Mouse (Mus musculus): ENCODE data around the gene Pld3.
A peak's percentile ranks its signal among the peaks of the same experiment; 100 is the strongest.
"Not testable (repeated sequence)": the region's sequence is repeated elsewhere in the genome, so short reads cannot be mapped to it uniquely, and the experiment has no call there.

The Pld3 gene

DNA sequence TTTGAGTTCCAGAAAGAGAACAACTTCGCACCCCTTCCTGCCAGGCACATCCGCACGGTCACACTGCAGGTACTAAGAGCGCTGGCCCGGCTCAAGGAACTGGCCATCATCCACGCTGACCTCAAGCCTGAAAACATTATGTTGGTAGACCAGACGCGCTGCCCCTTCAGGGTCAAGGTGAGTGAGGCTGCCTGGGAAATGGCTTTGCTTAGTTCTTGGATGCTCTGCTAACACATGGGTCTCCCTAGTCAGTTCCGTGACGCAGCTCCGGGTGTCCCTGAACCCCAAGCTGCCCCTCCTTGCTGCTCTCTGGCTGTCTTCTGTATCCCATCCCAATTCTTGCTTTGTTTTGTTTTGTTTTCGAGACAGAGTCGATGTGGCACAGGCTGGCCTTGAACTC lies 29.2 kb downstream of the Pld3 start:
- no peak for DNase-seq (ENCODE audit: low spot score in 2 of 2)

DNA sequence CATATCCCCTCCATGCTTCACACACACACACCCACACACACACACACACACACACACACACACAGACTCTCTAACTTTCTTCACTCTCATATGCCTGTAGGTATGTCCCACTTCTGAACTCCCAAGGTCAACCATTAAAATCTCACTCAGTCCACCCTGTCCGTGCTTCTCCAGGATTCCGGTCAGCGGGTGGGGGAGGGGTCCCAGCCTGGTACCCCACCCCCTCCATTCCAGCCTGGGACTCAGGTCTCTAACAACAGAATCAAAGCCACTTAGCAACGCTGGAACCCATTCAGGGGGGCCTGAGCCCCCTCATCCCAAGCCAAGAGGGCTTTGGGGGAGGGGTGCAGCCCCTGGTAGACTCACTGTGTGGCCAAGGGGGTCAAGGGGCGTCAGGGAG lies 30.1 kb downstream of the Pld3 start, which contains the start of gene Hipk4:
TSS of gene Hipk4 (plus strand) at position 301 of the 400 bp plus-strand sequence.
- no peak for DNase-seq (ENCODE audit: low spot score in 2 of 2)

DNA sequence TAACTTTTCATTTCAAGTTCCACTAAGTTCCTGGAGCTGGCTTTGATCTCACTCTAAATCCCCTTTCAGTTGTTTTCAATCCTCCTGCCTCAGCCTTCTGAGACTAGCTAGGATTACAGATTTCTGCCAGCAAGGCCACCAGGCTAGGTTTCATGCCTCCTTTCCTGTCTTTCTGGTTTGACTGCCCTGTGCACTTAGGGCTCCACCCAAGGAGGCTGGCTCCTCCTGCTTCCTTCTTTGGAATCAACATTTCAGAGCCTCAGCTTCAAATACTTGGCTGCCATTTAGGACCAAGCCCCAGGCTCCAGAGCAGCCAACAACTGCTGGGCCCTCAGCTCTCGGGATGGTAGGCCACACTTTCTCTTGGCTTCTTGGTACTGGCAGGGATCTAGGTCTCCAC lies 32.4 kb downstream of the Pld3 start:
- no peak for DNase-seq (ENCODE audit: low spot score in 2 of 2)

DNA sequence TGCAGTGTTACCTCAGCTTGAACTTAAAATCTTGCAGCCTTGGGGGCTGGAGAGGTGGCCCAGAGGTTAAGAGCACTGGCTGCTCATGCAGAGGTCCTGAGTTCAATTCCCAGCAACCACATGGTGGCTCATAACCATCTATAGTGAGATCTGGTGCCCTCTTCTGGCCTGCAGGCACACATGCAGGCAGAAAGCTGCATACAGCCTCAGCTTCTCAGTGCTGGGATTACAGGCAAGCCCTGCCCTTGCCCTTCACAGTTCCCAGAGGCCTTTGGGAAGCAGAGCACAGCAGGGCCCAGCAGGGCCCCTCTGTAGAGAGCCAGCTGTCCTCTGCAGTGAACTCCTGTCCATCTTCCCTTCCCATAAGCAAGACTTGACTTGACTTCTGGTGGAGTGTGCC lies 32.9 kb downstream of the Pld3 start:
- no peak for DNase-seq (ENCODE audit: low spot score in 2 of 2)

DNA sequence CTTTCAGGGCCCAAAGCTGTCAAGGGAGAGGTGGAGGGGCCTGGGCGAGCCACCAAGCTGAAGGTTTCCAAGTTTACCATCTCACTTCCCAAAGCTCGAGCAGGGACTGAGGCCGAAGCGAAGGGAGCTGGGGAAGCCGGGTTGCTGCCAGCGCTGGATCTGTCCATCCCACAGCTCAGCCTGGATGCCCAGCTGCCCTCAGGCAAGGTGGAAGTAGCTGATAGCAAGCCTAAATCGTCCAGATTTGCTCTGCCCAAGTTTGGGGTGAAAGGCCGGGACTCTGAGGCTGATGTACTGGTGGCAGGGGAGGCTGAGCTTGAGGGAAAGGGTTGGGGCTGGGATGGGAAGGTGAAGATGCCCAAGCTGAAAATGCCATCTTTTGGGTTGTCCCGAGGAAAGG lies 34.7 kb downstream of the Pld3 start:
- no peak for DNase-seq (ENCODE audit: low spot score in 2 of 2)

DNA sequence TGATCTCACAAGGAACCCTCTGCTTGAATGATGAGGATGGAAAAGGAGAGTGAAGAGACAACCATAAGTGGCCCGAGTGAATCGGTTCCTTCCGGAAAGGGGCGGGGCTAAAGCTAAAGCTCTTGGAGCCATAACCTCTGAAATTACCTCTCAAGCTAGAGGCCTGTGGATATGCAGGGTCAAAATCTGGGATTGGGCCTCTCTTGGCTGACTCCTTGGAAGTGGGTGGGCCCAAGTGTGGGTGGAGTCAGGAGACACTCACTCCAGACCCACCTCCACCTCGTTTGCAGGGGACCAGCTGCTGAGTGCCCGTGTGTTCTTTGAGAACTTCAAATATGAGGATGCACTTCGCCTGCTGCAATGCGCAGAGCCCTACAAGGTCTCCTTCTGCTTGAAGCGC lies 38.1 kb downstream of the Pld3 start:
- DNase-seq (ENCODE audit: low spot score in 2 of 2) = no peak

DNA sequence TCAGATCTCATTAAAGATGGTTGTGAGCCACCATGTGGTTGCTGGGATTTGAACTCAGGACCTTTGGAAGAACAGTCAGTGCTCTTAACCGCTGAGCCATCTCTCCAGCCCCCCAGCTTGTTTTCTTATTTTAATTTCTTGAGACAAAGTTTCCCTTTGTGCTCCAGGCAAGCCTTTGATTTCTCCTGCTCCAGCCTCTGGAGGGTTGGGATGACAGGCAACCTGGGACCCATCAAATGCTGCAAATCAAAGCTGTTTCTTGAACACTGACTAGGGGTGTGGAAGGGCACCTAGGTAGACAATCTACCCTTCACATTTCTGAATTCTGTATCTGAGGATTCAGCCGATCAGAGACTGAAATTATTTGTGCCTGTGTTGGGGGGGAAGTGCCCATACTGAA lies 42.2 kb downstream of the Pld3 start:
- no peak for DNase-seq (ENCODE audit: low spot score in 2 of 2)

DNA sequence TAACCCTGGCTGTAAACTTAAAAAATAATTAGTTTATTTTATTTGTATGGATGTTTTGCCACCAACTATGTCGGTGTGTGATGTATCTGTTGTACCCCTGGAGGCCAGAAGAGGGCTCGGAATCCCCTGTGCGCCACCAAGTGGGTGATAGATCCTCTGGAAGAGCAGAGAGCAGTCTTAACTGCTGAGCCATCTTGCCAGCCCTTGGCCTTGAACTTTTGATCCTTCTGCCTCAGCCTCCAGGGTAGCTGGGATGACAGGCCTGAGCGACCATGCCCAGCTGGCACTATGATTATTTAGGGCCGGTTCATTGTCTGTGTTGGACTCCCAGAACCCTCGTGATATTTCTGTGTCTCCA lies 44.4 kb downstream of the Pld3 start:
- peak; percentile 66 to 76 for DNase-seq (ENCODE audit: low spot score in 2 of 2)

DNA sequence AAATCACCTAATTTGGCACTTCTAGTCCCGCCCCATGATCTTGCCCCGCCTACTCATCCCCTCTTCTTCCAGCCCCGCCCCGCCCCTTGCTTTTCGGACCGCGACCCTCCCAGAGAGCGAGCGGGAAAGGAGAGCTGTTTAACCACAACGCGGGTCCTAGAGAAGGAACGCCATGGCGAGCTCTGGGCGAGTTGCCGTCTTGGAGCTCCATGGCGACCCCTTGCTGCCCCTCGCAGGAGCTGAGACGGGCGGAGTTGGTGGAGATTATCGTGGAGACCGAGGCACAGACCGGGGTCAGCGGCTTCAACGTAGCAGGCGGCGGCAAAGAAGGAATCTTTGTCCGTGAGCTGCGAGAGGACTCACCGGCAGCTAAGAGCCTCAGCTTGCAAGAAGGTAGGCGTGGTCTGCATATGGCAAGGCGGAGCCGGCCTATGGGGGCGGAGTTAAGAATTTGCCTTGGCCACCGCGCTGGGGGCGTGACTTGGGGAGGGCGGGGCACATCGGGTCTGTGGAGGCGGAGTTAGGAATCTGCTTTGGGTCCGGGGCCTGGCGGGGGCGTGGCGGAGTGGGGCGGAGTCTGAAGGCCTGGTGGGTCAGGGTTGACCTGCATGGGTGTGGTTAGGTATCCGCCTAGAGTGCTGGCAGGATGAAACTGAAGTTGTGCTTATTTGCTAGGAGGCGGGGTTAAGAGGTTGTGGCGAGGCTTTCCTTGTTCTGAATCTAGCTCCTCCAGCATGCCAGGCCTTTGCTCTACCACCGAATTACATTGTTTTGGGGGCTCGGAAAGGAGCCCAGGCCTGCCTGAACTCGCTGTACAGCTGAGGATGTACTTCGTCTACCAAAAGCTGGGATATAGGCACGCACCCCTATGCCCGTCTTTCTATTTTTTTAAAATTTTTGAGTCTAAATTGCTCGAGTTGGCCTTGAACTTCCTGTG lies 45.0 kb downstream of the Pld3 start:
- peak; percentile 100 for DNase-seq (ENCODE audit: low spot score in 2 of 2)

DNA sequence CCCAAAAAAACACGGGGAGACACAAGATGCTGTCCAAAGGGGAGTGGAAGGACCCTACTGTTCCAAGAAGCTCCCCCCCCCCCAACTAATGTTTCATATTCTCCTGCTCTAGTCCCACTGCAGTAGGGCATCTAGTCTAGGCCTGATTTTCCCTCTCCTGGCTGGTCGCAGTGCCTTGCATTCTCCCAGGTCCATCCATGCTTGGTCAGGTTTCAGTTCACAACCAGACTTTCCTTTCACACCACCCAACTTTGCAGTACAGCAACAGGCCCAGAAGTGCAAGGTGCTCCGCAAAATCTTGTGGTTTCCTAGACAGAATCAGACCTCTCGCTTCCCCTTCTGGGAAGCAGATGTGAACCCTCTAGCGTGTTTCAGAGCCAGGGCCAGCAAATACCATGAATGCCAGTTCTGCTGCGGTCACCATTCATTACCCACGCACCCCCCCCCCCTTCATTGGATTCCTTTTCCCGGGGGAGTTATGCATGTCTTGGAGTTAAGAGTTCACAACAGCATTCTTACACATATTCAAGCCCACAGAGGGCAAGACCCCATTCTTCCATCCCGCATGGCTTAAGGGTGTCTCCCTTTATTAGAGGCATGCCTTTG lies 46.1 kb downstream of the Pld3 start:
- DNase-seq (ENCODE audit: low spot score in 2 of 2) = peak in 1 of 2 experiments; percentile 29

DNA sequence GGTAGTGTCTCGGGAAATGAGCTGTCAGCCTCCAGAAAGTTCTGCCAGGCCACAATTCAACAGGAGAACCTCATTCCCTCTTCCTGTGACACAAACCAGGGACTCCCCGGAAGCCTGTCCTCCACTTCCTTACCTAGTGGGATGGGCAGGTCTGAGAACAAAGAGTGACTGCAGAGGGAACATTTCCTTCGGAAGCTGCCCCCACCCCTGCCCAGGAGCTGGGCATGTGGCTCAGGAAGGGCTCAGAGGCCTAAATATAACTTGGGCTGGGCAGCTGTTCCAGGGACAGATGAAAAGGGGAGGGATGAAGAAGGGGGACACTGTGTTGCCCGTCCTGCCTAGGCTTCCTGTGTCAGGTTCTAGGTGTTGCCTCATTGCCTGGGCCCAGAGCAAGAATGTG lies 51.4 kb downstream of the Pld3 start:
- no peak for DNase-seq (ENCODE audit: low spot score in 2 of 2)

DNA sequence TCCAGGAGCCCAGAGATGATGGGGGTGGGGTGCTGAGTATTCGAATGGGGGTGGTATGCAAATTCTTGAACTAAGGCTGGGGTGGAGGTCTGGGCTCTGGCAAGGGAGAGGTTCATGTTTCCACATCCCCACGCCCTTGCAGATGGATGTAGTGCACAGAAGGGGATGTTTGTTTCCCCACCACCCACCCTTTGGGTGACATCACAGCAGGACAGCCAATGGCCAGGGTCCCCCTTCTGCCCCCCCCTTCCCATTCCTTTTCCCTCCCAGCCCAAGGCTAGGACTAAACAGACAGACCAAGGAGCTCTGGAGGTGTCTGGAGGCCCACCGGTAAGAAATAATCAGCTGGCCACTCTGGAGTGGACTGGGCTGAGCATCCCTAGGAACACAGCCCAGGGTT lies 54.0 kb downstream of the Pld3 start, which contains the start of gene Prx:
TSS of gene Prx (plus strand) at position 289 of the 400 bp plus-strand sequence.
- no peak for DNase-seq (ENCODE audit: low spot score in 2 of 2)

DNA sequence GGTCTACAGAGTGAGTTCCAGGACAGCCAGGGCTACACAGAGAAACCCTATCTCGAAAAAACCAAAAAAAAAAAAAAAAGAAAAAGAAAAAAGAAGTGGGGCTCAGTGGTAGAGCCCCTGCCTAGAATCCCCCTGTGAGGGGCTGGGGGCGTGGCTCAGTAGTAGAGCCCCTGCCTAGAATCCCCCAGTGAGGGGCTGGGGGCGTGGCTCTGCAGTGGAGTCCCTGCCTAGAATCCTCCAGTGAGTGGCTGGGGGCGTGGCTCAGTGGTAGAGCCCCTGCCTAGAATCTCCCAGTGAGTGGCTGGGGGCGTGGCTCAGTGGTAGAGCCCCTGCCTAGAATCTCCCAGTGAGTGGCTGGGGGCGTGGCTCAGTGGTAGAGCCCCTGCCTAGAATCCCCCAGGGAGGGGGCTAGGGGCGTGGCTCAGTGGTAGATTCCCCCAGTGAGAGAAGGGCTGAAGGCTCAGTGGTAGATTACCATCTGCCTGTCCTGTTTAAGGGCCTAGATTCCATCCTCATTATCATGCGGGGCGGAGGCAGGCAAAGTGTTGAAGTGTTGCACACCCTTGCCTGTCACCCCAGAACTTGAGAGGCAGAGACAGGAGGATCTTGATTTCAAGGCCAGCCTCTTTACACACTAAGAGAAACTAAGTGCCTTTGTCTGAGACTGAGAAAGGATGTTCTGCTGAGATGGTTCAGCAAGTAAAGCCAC lies 58.2 kb downstream of the Pld3 start:
- not testable (repeated sequence) for DNase-seq (ENCODE audit: low spot score in 2 of 2)

DNA sequence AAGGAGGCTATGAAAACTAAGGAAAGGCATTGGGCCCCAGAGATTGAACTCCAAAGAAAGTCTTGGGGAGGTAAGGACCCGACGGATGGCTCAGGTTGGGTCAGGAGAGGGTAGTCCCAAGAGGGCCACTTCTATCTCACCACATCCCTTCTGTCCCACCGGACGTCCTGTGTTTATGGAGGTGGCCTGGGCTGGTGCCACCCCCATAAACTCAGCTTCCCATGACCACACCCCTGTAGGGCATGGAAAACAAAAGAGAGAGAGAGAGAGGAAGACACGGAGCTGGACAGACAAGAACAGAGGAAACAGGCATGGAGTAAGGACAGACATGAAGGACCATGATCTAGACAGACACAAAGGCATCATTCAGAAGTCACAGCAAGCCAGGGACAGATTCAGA lies 59.6 kb downstream of the Pld3 start:
- no peak for DNase-seq (ENCODE audit: low spot score in 2 of 2)

DNA sequence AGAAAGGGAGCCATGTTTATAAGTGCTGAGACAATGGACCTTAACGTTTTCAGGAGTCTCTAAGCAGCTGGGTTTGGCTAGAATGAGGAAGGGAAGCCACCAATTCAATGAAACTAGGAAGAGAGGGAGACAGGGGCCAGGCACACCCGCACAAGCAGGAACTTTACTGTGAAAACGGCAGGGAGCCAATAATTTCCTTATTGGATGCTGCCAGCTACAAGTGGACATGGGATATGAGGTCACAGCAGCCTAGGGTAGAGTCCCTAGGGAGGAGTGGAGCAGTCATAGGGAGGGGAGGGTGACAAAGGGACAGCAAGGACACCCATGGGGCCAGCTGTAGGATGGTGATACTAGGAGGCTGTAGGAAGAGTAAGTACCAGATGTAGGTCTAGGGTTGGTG lies 60.0 kb downstream of the Pld3 start:
- DNase-seq (ENCODE audit: low spot score in 2 of 2) = no peak

DNA sequence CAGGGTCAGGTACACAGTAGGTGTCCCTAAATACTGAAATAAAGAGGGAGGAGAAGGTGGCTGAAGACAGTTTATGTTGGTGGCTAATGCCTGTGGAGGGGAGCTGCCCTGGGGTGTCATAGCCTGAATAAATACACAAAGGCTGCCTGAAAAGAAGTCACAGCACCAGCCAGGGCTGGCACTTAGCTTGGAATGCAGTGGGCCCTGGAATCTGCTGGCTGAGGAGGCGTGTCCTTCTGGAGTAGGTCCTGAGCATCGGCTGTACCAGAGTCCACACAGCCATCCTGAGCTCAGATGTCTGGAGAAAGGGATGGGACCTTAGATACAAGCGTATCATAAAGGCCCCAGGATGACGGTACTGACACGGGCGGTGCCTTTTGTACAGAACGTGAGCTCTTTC lies 61.2 kb downstream of the Pld3 start:
- no peak for DNase-seq (ENCODE audit: low spot score in 2 of 2)

DNA sequence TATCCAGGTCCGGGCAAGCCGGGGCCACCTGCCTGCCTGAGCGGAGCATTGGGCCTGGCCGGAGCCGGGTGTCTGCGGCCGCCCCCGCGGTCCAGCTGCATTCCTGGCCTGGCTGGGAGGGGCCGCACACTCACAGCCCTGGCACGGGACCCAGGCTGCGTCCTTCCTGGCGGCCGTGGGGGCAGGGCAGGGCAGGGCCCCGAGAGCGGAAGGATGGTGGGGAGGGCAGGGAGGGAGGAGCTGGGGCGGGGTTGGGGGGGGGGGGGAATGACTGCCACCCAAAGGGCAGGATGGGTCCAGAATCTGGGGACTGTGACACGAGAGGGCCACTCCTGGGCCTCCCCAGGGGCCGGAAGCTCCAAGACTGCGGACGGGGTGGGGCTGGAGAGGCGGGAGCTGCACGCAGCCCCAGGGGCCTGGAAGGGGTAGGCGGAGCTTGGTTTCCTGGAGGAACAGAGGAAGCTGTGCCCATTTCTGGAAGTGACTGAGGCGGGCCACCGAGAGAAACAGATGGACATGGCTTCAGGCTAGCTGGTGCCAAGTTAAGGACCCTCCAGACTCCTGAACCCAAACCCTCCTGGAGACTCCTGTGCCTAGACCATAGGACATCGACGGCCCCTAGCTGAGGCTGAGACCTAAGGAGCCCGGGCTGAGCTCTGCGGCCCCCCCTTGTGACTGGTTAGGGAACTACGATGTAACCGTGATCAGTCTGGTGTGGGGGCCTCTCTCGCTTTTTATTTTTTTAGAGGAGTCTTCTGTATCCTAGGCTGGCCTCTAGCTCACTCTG lies 62.3 kb downstream of the Pld3 start:
- DNase-seq (ENCODE audit: low spot score in 2 of 2) = peak; percentile 85 to 88

DNA sequence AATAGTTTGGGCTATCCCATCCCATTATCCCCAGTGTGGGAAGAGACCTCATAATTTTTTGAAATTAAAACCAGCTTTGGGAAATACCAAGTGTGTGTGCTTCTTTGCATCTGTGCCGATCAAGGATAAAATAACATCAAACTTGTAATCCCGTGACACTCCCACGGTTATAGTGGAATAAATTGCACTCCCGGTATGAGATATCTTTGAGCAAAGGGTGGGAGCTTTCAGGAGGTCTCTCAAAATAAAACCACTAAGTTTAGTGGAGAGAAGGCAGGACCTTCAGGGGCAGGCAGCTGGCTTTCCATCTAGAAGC lies 62.8 kb downstream of the Pld3 start:
- DNase-seq (ENCODE audit: low spot score in 2 of 2) = no peak

DNA sequence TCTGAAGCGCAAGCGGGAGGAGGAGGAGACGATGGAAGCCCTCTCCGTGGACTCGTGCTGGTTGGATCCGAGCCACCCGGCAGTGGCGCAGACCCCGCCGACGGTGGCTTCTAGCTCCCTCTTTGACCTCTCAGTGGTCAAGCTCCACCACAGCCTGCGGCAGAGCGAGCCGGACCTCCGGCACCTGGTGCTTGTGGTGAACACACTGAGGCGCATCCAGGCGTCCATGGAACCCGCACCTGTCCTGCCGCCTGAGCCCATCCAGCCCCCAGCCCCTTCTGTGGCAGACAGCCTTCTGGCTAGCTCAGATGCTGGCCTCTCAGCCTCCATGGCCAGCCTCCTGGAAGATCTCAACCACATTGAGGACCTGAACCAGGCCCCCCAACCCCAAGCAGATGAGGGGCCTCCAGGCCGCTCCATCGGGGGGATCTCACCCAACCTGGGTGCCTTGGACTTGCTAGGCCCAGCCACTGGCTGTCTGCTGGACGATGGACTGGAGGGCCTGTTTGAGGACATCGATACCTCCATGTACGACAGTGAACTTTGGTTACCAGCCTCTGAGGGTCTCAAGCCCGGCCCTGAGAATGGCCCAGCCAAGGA lies 63.6 kb downstream of the Pld3 start:
- DNase-seq (ENCODE audit: low spot score in 2 of 2) = no peak

DNA sequence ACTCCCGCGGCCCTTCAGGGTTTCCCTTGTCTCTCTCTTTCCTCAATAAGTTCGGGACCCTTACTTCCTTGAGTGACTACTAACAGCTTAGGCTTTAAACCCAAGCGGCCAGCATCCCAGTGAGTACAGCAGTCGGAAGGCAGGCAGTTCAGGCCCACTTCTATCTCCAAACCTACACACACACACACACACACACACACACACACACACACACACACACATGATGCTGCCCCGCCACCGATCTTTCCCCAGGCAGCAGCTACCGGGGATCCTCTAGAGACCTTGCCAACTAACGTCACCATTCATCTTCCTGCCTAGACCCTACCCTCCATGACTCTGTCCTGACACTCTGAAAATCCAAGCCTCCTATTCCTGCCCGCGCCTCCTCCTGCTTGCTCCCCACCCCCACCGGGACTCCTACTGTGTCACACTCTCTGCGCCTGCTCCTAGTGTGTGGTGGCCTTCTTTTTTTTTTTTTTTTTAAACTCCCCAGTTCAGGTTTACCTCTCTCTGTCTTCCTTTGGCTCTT lies 65.2 kb downstream of the Pld3 start:
- peak in 1 of 2 experiments; percentile 16 for DNase-seq (ENCODE audit: low spot score in 2 of 2)
